Mouse (Mus musculus): ENCODE data around the gene Shb.

DNA sequence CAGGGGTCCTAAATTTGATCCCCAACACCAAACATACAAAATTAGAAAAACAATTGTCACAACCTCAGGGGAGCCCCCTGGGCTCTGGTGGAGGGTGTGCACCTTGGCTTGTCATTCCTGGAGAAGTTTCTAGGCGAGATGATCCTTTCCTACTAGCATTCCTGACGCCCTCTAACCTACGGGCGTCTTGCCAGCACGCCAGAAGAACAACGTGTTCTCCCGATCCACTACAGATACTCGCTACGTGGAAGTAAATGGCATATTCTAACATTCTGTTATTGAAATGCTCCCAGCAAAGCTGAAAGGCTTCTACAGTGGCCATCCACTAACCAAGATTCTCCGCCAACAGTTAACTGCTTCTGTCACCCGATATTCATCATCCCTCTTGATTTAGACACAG is 139.7 kb downstream of the Shb start:
- no peak for TF ChIP-seq POLR2A (IDR thresholded peaks at IDR 0.05; ENCODE audit: low read depth, low read length)
- TF ChIP-seq CTCF (IDR thresholded peaks at IDR 0.05; ENCODE audit: extremely low read depth, insufficient read length, insufficient replicate concordance, low read depth, low read length) = no peak

Measured in small intestine, adult 2 months (tissue).